Comparison of ENCODE assay signal across 36 mouse cellular contexts in the genomic region with DNA sequence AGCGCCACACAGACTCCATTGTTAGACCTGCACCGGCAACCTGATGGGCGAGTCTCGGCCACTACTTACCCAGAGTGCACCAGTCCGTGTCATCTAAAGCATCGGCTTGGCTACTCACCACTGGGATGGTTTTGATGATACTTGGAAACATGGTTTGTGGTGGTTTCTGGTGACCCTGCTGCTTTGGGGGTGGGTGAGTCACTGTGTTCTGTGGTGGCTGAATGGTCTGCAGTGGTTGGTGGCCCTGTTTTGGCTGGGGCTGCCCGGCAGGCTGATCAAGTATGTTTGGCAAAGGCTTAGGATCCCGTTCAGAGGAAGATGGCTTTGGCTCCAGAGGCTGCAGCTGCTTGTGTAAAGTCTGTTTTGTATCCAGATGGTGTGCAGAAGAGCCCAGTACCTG. TPM values are rescaled to one million over a fixed set of nuclear protein-coding genes. Genes with fewer than 3 reads are reported as not detected.
"Had no signal": no experiment of that assay in that cellular context is flagged by ENCODE, and none has a peak within 500 bp of the region (broad histone marks: within the 10 kb centered on the region; RNA-seq: fewer than 3 reads in every experiment).

No protein-coding gene starts in this region.

- ATAC-seq: hindbrain, embryonic 16.5 days; hindbrain, postnatal 0 days; inflammation-experienced regulatory T-cells, adult 6 months; intestine, embryonic 15.5 days; intestine, embryonic 16.5 days; intestine, postnatal 0 days had no signal

- H3K4me2 ChIP-seq: heart, embryonic 11.5 days; heart, embryonic 12.5 days; heart, embryonic 13.5 days; heart, embryonic 15.5 days; hindbrain, embryonic 12.5 days; hindbrain, embryonic 13.5 days; hindbrain, embryonic 14.5 days; hindbrain, embryonic 15.5 days; intestine, embryonic 15.5 days; kidney, embryonic 15.5 days had no signal

- H3K36me3 ChIP-seq: heart, embryonic 12.5 days; heart, embryonic 13.5 days; heart, embryonic 15.5 days; hindbrain, embryonic 10.5 days; hindbrain, embryonic 12.5 days; hindbrain, embryonic 13.5 days; hindbrain, embryonic 15.5 days; intestine, embryonic 15.5 days; kidney, embryonic 15.5 days had no signal

- H3K4me1 ChIP-seq: heart, embryonic 12.5 days; heart, embryonic 13.5 days; heart, embryonic 15.5 days; hindbrain, embryonic 12.5 days; hindbrain, embryonic 13.5 days; hindbrain, embryonic 15.5 days; intestine, embryonic 15.5 days; kidney, embryonic 15.5 days had no signal

- H3K4me3 ChIP-seq: heart, embryonic 12.5 days; heart, embryonic 13.5 days; heart, embryonic 15.5 days; hindbrain, embryonic 10.5 days; hindbrain, embryonic 12.5 days; hindbrain, embryonic 13.5 days; hindbrain, embryonic 15.5 days; intestine, embryonic 15.5 days; kidney, embryonic 15.5 days; layer of hippocampus, adult 2 months; left cerebral cortex, adult 2 months had no signal

- DNase-seq: heart, postnatal 10 days; heart, postnatal 14 days; heart, postnatal 36 days; kidney, adult 11 months; kidney, adult 18-20 months; kidney, adult 2 months; kidney, adult 8-10 months; kidney, adult 9 months; kidney, postnatal 10 days; kidney, postnatal 14 days; kidney, postnatal 25 days; kidney, postnatal 36 days; kidney, postnatal 4 days; layer of hippocampus, adult 9-11 months; layer of hippocampus, postnatal 36 days had no signal

- H3K27me3 ChIP-seq: heart, embryonic 12.5 days; heart, embryonic 13.5 days; heart, embryonic 15.5 days; hindbrain, embryonic 12.5 days; hindbrain, embryonic 13.5 days; hindbrain, embryonic 15.5 days; intestine, embryonic 15.5 days; kidney, embryonic 15.5 days had no signal

- H3K27ac ChIP-seq: heart, embryonic 13.5 days; heart, embryonic 15.5 days; hindbrain, embryonic 10.5 days; hindbrain, embryonic 12.5 days; hindbrain, embryonic 13.5 days; hindbrain, embryonic 14.5 days; hindbrain, embryonic 15.5 days; hindbrain, postnatal 0 days; intestine, embryonic 15.5 days; kidney, embryonic 15.5 days; kidney, postnatal 0 days; layer of hippocampus, adult 2 months; left cerebral cortex, adult 2 months had no signal

- H3K9me3 ChIP-seq: heart, embryonic 12.5 days; heart, embryonic 13.5 days; heart, embryonic 15.5 days; hindbrain, embryonic 10.5 days; hindbrain, embryonic 12.5 days; hindbrain, embryonic 13.5 days; hindbrain, embryonic 15.5 days; intestine, embryonic 15.5 days; kidney, embryonic 15.5 days had no signal

- H3K9ac ChIP-seq: heart, embryonic 12.5 days; heart, embryonic 13.5 days; heart, embryonic 15.5 days; hindbrain, embryonic 12.5 days; hindbrain, embryonic 13.5 days; hindbrain, embryonic 14.5 days; hindbrain, embryonic 15.5 days; intestine, embryonic 15.5 days; kidney, embryonic 15.5 days had no signal

RNA-seq across cellular contexts. Expression of gene Mak, which starts 33.6 kb away (rescaled TPM):
- total RNA-seq: heart, postnatal 10 days; heart, postnatal 25 days; heart, postnatal 36 days; hematopoietic stem cell, adult 5-6 weeks had no signal
- polyA plus RNA-seq: kidney, adult 2 months had no signal
